Mouse (Mus musculus): ENCODE results near the gene Pilra.

Pilra gene

GRCm38 (mm10) chr5:137776408-137776918, 59.6 kb downstream of the Pilra start:
- 33% methylated on average over 5 of the region's 5 CpGs for WGBS

- WGBS: 99% methylated on average over 2 of the region's 2 CpGs
Measured at GRCm38 (mm10) chr5:137775587-137776290, 60.3 kb downstream of the Pilra start.

Data from cerebral cortex, adult 2 months (tissue).